Mouse (Mus musculus) liver, embryonic 14.5 days (tissue): Measurements from ENCODE around the gene Ptchd1.

Experiments
- CTCF ChIP-seq: IDR thresholded peaks from 2 replicates; pipeline ENCODE4 v1.5.1; 2016; ENCODE audit warnings: antibody characterized with exemption, low read depth, control low read depth
- EP300 ChIP-seq: IDR thresholded peaks from 2 replicates; pipeline ENCODE4 v1.6.1; 2016; ENCODE audit warnings: antibody characterized with exemption, low read depth

DNA sequence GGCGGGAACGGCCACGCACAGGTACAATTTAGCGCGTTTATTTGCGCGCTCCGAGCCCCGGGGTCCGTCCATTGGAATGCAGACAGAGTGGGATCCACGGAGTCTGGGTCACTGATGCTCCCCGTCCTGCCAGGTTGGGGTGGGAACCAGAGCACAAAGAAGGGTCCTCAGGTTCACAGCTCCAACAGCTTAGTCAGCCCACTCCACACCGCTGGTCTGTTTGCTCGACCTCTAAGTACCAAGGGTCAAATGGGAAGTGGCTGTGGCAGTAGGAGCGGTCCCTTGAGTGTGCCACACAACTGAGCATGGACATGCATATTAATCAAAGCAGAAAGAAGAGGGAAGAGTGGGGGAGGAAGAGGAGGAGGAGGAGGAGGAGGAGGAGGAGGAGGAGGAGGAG, 1.3 kb upstream of the Ptchd1 start:
- no peak for TF ChIP-seq CTCF
- TF ChIP-seq EP300 = no peak
